Mouse (Mus musculus) cortical plate, adult 2 months (tissue): ENCODE data around the gene Entpd8.

Source experiments
- CTCF ChIP-seq: fragments of 200-500 bp; IDR thresholded peaks from 2 replicates; pipeline ENCODE4 v1.5.1; 2011; ENCODE audit warnings: mild to moderate bottlenecking, control low read depth, low read length; ENCODE audit not compliant: insufficient read depth; ENCODE audit errors: extremely low read depth
- POLR2A ChIP-seq: fragments of 200-500 bp; IDR thresholded peaks from 2 replicates; pipeline ENCODE4 v1.6.1; 2011; ENCODE audit warnings: mild to moderate bottlenecking, low read length, control low read depth; ENCODE audit not compliant: insufficient read depth; ENCODE audit errors: extremely low read depth

DNA sequence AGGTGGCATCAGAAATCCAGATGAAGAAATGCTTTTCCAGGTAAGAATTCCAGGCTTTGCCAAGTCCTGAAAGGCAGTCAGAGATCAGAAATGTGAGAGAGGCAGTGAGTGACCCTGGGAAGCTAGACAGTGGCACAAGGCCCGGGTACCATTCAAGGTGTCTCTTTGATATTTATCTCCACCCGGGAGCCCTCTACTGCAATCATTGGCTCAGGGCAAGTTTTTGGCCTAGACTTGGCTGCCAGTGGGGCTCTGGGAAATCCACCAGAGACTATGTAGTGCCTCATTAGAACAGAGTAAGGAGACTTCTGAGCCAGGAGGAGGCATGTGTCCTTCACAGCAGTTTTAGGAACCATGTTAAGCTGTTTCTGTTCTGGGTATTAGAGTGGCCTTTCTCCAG lies 42.6 kb downstream of the Entpd8 start:
- no peak for TF ChIP-seq CTCF
- no peak for TF ChIP-seq POLR2A
